8 mouse cellular contexts compared by ENCODE assay signal in genomic region chr2:48441296-48441990, GRCm38 (mm10).
DNase-seq lines count a peak whose midpoint lies in the region; ATAC-seq and TF ChIP-seq lines count a peak whose summit lies in the region.

No protein-coding gene starts in this region.

- WGBS in hindbrain, postnatal 0 days = 47% methylated on average over 11 of the region's 11 CpGs
- 65% methylated on average over 11 of the region's 11 CpGs for WGBS in liver, embryonic 13.5 days (ENCODE audit: insufficient replicate concordance)

- H3K4me1 ChIP-seq in hindbrain, postnatal 0 days (ENCODE audit: insufficient read depth, low read length) = no peaks in the 10 kb centered on the region
- 0 out of 2 replicates have a peak, but pooled peaks cover 4% of the 10 kb centered on the region for H3K4me1 ChIP-seq in liver, embryonic 13.5 days (replicated peaks)

- H3K27me3 ChIP-seq in hindbrain, postnatal 0 days (ENCODE audit: insufficient read depth, low read length) = no peaks in the 10 kb centered on the region
- no peaks in the 10 kb centered on the region for H3K27me3 ChIP-seq in liver, embryonic 13.5 days

- H3K9ac ChIP-seq in hindbrain, postnatal 0 days (replicated peaks; ENCODE audit: low read length) = no peak overlapping the region
- no peak overlapping the region for H3K9ac ChIP-seq in liver, embryonic 13.5 days

- no peak for TF ChIP-seq CTCF in hindbrain, postnatal 0 days (IDR thresholded peaks at IDR 0.05; ENCODE audit: low read depth)

- no peak overlapping the region for H3K4me2 ChIP-seq in hindbrain, postnatal 0 days (ENCODE audit: low read depth, low read length)
- no peak overlapping the region for H3K4me2 ChIP-seq in liver, embryonic 13.5 days

- H3K4me3 ChIP-seq in hindbrain, postnatal 0 days (ENCODE audit: low read length) = no peak overlapping the region
- no peak overlapping the region for H3K4me3 ChIP-seq in liver, embryonic 13.5 days (replicated peaks)

- no peaks in the 10 kb centered on the region for H3K36me3 ChIP-seq in hindbrain, postnatal 0 days (ENCODE audit: insufficient read depth, low read length)
- H3K36me3 ChIP-seq in liver, embryonic 13.5 days = no peaks in the 10 kb centered on the region

- DNase-seq in urinary bladder, adult 18-20 months (ENCODE audit: low spot score in 2 of 2) = peak; percentile 39 to 54
- DNase-seq in urinary bladder, postnatal 25 days (ENCODE audit: low spot score) = no peak
- DNase-seq in hindbrain, postnatal 0 days (ENCODE audit: low spot score) = no peak
- DNase-seq in liver, embryonic 13.5 days = no peak
- DNase-seq in retina, embryonic 14.5 days (ENCODE audit: low spot score) = peak; percentile 37
- no peak for DNase-seq in thymus, postnatal 14 days
- no peak for DNase-seq in left cerebral cortex, adult 8-10 months (ENCODE audit: low spot score in 2 of 2)
- DNase-seq in left cerebral cortex, postnatal 25 days (ENCODE audit: low spot score in 2 of 2) = no peak

- intact Hi-C loops in left cerebral cortex, postnatal 25 days (cut with DNase I) = no loop called here

- no peak overlapping the region for H3K27ac ChIP-seq in hindbrain, postnatal 0 days
- no peak overlapping the region for H3K27ac ChIP-seq in liver, embryonic 13.5 days

- ATAC-seq in hindbrain, postnatal 0 days = peak; percentile 35; the same call in 1 of the 2 replicates
- peak; percentile 53 for ATAC-seq in liver, embryonic 13.5 days (ENCODE audit: low read depth)

- no peaks in the 10 kb centered on the region for H3K9me3 ChIP-seq in hindbrain, postnatal 0 days (ENCODE audit: low read length)
- H3K9me3 ChIP-seq in liver, embryonic 13.5 days (replicated peaks) = no peaks in the 10 kb centered on the region

Comparison
In these comparisons a context has a peak if more than half of its experiments do, and no peak if none do; other contexts are left out.
1. DNase-seq: peak in urinary bladder, adult 18-20 months (2 of 2) and retina, embryonic 14.5 days (single experiment); none in urinary bladder, postnatal 25 days (single experiment), hindbrain, postnatal 0 days (single experiment), liver, embryonic 13.5 days (single experiment), thymus, postnatal 14 days (single experiment), left cerebral cortex, adult 8-10 months (0 of 2) and left cerebral cortex, postnatal 25 days (0 of 2).